Mouse (Mus musculus): ENCODE measurements around the gene Ppp1r13l. TPM values are rescaled to one million over a fixed set of nuclear protein-coding genes. Genes with fewer than 3 reads are reported as not detected.

Ppp1r13l gene
- polyA plus RNA-seq, 1 experiment from 2014 or later: 4.1 TPM

DNA sequence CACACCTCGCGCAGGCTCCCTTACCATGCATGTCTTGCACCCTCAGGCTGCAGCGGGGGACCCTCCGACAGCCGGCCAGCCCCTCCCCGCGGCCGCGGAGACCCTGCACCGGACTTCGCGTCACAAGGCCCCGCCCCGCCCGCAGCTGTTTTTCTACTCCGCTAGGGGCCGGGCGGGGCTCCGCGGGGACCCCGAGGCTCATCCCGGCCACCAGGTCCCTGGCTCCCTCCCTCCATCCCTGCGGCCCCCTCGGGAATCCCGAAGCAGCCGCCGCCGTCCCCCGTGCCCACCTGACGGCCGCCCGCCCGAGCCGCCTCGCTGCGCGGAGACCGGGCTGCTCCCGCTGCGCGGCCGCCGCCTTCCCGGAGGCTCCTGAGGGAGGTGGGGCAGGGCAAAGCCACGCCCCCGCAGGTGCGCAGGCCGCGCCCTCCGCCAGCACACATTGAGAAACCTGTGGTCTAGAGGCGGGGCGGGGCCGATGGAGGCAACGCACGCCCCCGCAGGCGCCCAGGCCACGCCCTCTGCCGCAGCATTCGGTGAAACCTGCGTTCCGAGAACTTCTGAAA, 44.3 kb downstream of the Ppp1r13l start, which contains the start of gene Klc3:
Gene Klc3 (minus strand): TSS at position 374 of the 566 bp plus-strand sequence.
- Histone ChIP-seq H3K4me1 (peaks cover 20% of the 10 kb centered on the region), H3K27ac (no peak within 1 kb of the TSS), H3K36me3 (ENCODE audit: poor library complexity, severe bottlenecking) (no peaks in the 10 kb centered on the region), H3K27me3 (peaks cover 76% of the 10 kb centered on the region), H3K9ac (peak within 1 kb of the TSS; percentile 65), H3K9me3 (replicated peaks) (peaks cover 9% of the 10 kb centered on the region), H3K4me2 (peak within 1 kb of the TSS; percentile 94), H3K4me3 (peak within 1 kb of the TSS; percentile 53)
- under 1% methylated on average over 49 of the region's 62 CpGs for WGBS
- no peak for ATAC-seq

DNA sequence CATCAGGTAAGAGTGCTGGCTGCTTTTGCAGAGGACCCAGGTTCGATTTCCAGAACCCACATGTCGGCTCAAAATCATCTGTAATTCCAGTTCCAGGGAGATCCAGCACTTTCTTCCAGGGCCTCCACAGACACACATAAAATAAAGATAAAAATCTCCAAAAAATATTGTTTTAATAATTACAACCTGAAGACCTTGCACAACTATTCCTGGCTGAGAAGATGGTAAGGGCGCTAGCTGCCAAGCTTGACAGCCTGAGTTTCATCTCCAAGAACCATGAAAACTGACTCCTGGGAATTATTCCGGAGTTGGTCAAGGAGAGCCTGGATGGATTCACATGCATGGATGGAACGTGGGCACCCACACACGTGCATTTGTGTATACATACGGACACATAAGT, 44.9 kb downstream of the Ppp1r13l start, which contains the start of gene Ckm:
Gene Ckm (plus strand): TSS at position 301 of the 400 bp plus-strand sequence.
- H3K4me2 ChIP-seq: peak within 1 kb of the TSS; percentile 94
- H3K27ac ChIP-seq: no peak within 1 kb of the TSS
- peak within 1 kb of the TSS; percentile 53 for H3K4me3 ChIP-seq
- H3K4me1 ChIP-seq: peaks cover 17% of the 10 kb centered on the region
- no peaks in the 10 kb centered on the region for H3K36me3 ChIP-seq (ENCODE audit: poor library complexity, severe bottlenecking)
- WGBS: 58% methylated on average over 7 of the region's 7 CpGs
- H3K9ac ChIP-seq: peak within 1 kb of the TSS; percentile 65
- peaks cover 9% of the 10 kb centered on the region for H3K9me3 ChIP-seq (replicated peaks)
- peaks cover 71% of the 10 kb centered on the region for H3K27me3 ChIP-seq
- no peak for ATAC-seq

DNA sequence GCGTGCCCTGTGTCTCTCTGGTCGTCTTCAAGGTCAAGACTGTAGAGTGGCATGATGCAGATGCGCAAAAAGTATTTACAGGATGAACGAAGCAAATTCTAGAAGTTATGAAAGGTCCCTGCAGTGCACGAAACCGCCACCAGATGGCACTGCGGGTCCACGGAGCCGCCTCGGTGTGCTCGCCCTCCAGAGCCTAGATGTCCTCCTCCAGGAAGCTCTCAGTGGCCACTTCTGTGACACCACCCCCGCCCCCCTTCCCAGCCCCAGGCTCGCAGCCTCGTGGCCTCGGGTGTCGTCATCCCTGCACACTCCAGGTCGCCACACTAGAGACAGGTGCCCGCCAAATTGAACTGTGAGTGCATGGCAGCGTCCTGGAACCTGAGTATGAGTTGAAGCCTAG, 45.9 kb downstream of the Ppp1r13l start:
- H3K27me3 ChIP-seq: peaks cover 63% of the 10 kb centered on the region
- WGBS: 3% methylated on average over 19 of the region's 19 CpGs

DNA sequence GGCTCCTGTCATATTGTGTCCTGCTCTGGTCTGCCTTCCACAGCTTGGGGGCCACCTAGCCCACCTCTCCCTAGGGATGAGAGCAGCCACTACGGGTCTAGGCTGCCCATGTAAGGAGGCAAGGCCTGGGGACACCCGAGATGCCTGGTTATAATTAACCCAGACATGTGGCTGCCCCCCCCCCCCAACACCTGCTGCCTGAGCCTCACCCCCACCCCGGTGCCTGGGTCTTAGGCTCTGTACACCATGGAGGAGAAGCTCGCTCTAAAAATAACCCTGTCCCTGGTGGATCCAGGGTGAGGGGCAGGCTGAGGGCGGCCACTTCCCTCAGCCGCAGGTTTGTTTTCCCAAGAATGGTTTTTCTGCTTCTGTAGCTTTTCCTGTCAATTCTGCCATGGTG, 50.2 kb downstream of the Ppp1r13l start:
- Histone ChIP-seq H3K4me3 (no peak overlapping the region), H3K27ac (no peak overlapping the region), H3K27me3 (peaks cover 24% of the 10 kb centered on the region), H3K4me1 (no peaks in the 10 kb centered on the region), H3K36me3 (ENCODE audit: poor library complexity, severe bottlenecking) (no peaks in the 10 kb centered on the region), H3K4me2 (no peak overlapping the region), H3K9ac (no peak overlapping the region), H3K9me3 (replicated peaks) (peaks cover 8% of the 10 kb centered on the region; the same call in 1 of the 2 replicates)
- 65% methylated on average over 6 of the region's 6 CpGs for WGBS
- no peak for ATAC-seq

More for the DNA sequence above, 45.9 kb downstream of the Ppp1r13l start:
- Histone ChIP-seq H3K9me3 (replicated peaks) (peaks cover 8% of the 10 kb centered on the region), H3K4me1 (peaks cover 10% of the 10 kb centered on the region), H3K9ac (no peak overlapping the region), H3K36me3 (ENCODE audit: poor library complexity, severe bottlenecking) (no peaks in the 10 kb centered on the region), H3K4me3 (no peak overlapping the region), H3K27ac (no peak overlapping the region), H3K4me2 (peak overlapping the region; percentile 33)
- ATAC-seq: peak; percentile 79

DNA sequence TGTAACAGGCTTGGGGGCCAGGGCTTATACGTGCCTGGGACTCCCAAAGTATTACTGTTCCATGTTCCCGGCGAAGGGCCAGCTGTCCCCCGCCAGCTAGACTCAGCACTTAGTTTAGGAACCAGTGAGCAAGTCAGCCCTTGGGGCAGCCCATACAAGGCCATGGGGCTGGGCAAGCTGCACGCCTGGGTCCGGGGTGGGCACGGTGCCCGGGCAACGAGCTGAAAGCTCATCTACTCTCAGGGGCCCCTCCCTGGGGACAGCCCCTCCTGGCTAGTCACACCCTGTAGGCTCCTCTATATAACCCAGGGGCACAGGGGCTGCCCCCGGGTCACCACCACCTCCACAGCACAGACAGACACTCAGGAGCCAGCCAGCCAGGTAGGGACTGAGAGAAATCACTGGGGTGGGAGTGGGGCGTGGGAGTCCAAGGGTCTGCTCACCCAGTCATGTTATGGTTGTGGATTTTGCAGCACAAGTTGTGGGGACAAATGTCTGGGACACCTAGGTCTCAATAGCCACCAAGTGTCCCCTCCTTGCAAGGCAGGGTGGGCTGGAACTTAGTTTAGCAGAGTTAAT, 51.3 kb downstream of the Ppp1r13l start:
- H3K36me3 ChIP-seq (ENCODE audit: poor library complexity, severe bottlenecking): no peaks in the 10 kb centered on the region
- H3K27ac ChIP-seq: no peak overlapping the region
- no peak overlapping the region for H3K4me3 ChIP-seq
- H3K9ac ChIP-seq: no peak overlapping the region
- no peak for ATAC-seq
- H3K4me2 ChIP-seq: no peak overlapping the region
- 78% methylated on average over 11 of the region's 11 CpGs for WGBS
- H3K9me3 ChIP-seq (replicated peaks): peaks cover 8% of the 10 kb centered on the region; the same call in 1 of the 2 replicates
- peaks cover 22% of the 10 kb centered on the region for H3K27me3 ChIP-seq
- H3K4me1 ChIP-seq: no peaks in the 10 kb centered on the region

DNA sequence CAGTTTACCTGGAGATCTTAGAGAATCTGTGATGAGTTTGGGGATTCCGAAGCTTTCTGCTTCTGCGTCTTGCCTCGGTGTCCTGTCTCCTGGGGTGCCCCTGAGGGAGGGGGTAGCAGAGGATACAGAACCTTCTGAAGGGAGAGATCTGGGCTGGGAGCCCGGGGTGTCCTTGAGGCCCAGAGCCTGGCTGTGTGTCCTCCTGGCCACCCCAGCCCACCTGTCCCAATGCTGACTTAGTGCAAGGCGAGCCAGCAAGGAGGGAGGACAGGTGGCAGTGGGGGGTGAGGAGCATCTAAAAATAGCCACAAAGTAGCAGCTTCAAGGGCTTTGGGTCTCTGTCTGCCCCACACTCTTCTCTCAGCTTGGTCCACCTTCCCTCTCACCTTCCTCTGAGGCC, 52.2 kb downstream of the Ppp1r13l start:
- Histone ChIP-seq H3K9ac (no peak overlapping the region), H3K4me1 (no peaks in the 10 kb centered on the region), H3K36me3 (ENCODE audit: poor library complexity, severe bottlenecking) (no peaks in the 10 kb centered on the region), H3K9me3 (replicated peaks) (peaks cover 8% of the 10 kb centered on the region; the same call in 1 of the 2 replicates), H3K27me3 (peaks cover 24% of the 10 kb centered on the region), H3K4me2 (no peak overlapping the region), H3K4me3 (no peak overlapping the region), H3K27ac (no peak overlapping the region)
- ATAC-seq: no peak
- WGBS: 73% methylated on average over 5 of the region's 5 CpGs

DNA sequence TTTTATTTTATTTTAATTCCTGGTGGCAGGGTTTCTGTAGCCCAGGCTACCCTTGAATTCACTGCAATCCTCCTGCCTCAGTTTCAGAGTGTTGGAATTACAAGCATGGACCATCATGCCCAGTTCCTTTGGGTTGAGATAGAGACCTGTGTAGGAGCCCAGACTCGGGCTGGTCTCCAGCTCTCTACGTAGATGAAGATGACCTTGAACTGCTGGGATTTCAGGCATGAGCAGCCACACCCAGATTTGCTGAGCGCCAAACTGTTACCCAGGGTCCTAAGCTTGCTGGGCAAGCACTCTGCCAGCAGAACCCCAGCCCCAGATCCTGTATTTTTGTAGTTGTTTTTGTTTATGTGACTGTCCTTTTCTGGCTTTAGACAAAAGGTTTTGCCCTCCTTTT, 54.0 kb downstream of the Ppp1r13l start:
- Histone ChIP-seq H3K9me3 (replicated peaks) (peaks cover 8% of the 10 kb centered on the region; the same call in 1 of the 2 replicates), H3K27me3 (peaks cover 38% of the 10 kb centered on the region), H3K36me3 (ENCODE audit: poor library complexity, severe bottlenecking) (no peaks in the 10 kb centered on the region), H3K4me2 (no peak overlapping the region), H3K4me3 (no peak overlapping the region), H3K4me1 (no peaks in the 10 kb centered on the region), H3K9ac (no peak overlapping the region), H3K27ac (no peak overlapping the region)
- no peak for ATAC-seq
- WGBS: 88% methylated on average over 3 of the region's 3 CpGs

DNA sequence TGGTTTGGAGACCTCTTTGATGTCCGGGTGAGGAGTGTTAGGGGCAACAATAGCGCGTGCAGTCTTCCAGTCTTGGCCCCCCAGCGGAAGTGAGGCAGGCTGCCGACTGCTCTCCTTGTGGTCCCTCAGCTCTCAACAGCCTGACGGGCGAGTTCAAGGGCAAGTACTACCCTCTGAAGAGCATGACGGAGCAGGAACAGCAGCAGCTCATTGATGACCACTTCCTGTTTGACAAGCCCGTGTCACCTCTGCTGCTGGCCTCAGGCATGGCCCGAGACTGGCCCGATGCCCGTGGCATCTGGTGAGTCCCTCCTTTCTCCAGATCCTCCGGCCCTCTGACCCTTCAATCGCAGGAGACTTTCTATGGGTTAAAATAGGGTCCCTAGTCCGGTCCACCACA, 57.0 kb downstream of the Ppp1r13l start:
- Histone ChIP-seq H3K36me3 (ENCODE audit: poor library complexity, severe bottlenecking) (no peaks in the 10 kb centered on the region), H3K9me3 (replicated peaks) (peaks cover 8% of the 10 kb centered on the region; the same call in 1 of the 2 replicates), H3K27me3 (peaks cover 62% of the 10 kb centered on the region), H3K4me2 (no peak overlapping the region), H3K27ac (no peak overlapping the region), H3K4me3 (no peak overlapping the region), H3K9ac (no peak overlapping the region), H3K4me1 (peaks cover 4% of the 10 kb centered on the region; the same call in 1 of the 2 replicates)
- ATAC-seq: no peak
- 83% methylated on average over 15 of the region's 15 CpGs for WGBS

DNA sequence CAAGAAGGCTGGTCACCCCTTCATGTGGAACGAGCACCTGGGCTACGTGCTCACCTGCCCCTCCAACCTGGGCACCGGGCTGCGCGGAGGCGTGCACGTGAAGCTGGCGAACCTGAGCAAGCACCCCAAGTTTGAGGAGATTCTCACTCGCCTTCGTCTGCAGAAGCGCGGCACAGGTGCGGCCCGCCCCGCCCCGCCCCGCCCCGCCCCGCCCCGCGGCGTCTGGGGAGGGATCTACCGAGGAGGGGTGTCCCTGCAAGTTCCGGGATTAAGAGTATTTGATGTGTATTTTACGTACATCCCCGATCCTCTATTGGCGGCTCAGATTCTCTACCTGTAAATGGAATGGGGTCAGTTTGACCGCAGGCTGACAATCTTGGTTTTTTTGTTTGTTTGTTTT, 60.6 kb downstream of the Ppp1r13l start:
- Histone ChIP-seq H3K36me3 (ENCODE audit: poor library complexity, severe bottlenecking) (peaks cover 4% of the 10 kb centered on the region), H3K9me3 (replicated peaks) (no peaks in the 10 kb centered on the region), H3K4me1 (peaks cover 4% of the 10 kb centered on the region; the same call in 1 of the 2 replicates), H3K4me2 (no peak overlapping the region), H3K27ac (no peak overlapping the region), H3K27me3 (peaks cover 72% of the 10 kb centered on the region), H3K4me3 (0 out of 2 replicates have a peak overlapping the region, but pooled peaks have one; percentile 3), H3K9ac (no peak overlapping the region)
- no peak for ATAC-seq
- 6% methylated on average over 28 of the region's 28 CpGs for WGBS

DNA sequence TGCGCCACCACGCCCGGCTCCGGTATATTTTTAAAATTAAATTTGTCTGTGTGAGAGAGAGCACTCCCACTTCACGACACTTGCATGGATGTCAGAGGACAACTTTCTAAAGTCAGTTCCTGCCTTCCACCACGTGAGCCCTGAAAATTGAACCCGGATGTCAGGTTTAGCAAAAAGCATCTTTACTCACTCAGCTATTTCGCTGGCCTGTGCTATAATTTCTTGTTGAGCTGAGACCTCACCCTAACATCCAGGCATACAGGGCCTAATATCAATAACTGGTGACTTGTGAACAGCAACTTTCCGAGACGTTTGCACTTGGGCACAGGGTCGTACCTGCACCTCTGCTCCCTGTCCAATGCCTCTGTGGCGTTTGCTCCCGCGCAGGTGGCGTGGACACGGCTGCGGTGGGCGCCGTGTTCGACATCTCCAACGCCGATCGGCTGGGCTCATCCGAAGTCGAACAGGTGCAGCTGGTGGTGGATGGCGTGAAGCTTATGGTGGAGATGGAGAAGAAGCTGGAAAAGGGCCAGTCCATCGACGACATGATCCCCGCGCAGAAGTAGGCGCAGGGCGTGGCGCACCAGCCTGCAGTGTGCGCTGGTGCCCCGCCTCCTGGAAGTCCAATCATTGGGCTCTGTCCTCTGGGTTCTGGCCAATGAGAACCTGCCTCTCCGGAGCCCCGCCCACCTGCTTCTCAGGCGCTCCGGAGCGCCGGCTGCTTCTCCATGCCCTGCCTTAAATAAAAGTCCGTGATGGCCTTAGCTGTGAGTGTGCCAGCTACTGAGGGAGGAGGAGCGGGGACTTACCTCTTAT, 61.5 kb downstream of the Ppp1r13l start:
- peak; percentile 97 for ATAC-seq
- H3K9ac ChIP-seq: peak overlapping the region; percentile 48; the same call in 1 of the 2 replicates

DNA sequence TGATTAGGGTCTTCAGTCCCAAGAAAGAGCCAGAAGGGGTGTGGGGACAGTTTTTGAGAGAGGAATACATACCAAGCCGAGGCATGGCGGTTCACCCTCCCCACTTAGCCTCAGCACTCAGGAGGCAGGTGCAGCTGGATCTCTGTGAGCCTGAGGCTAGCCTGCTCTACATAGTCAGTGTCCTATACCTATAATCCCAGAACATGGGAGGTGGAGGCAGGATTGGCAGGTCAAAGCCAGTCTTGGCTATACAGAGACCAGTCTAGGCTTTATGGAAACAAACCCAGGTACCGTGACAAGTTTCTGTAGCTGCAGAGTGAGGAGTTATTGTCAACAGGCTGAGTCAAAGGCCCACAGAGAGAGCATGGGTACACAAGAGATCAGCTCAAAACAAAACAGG, 63.5 kb downstream of the Ppp1r13l start:
- peaks cover 34% of the 10 kb centered on the region for H3K36me3 ChIP-seq (ENCODE audit: poor library complexity, severe bottlenecking)
- no peak overlapping the region for H3K9ac ChIP-seq
- H3K9me3 ChIP-seq (replicated peaks): no peaks in the 10 kb centered on the region
- 92% methylated on average over 3 of the region's 3 CpGs for WGBS
- H3K27me3 ChIP-seq: peaks cover 43% of the 10 kb centered on the region
- no peak for ATAC-seq
- no peak overlapping the region for H3K27ac ChIP-seq
- no peak overlapping the region for H3K4me2 ChIP-seq
- H3K4me3 ChIP-seq: no peak overlapping the region
- peaks cover 4% of the 10 kb centered on the region; the same call in 1 of the 2 replicates for H3K4me1 ChIP-seq

More for the DNA sequence above, 61.5 kb downstream of the Ppp1r13l start:
- H3K27ac ChIP-seq: no peak overlapping the region
- H3K36me3 ChIP-seq (ENCODE audit: poor library complexity, severe bottlenecking): peaks cover 14% of the 10 kb centered on the region
- H3K4me3 ChIP-seq: peak overlapping the region; percentile 42
- WGBS: 13% methylated on average over 43 of the region's 43 CpGs
- H3K4me2 ChIP-seq: peak overlapping the region; percentile 66
- peaks cover 4% of the 10 kb centered on the region; the same call in 1 of the 2 replicates for H3K4me1 ChIP-seq
- no peaks in the 10 kb centered on the region for H3K9me3 ChIP-seq (replicated peaks)
- peaks cover 63% of the 10 kb centered on the region for H3K27me3 ChIP-seq

DNA sequence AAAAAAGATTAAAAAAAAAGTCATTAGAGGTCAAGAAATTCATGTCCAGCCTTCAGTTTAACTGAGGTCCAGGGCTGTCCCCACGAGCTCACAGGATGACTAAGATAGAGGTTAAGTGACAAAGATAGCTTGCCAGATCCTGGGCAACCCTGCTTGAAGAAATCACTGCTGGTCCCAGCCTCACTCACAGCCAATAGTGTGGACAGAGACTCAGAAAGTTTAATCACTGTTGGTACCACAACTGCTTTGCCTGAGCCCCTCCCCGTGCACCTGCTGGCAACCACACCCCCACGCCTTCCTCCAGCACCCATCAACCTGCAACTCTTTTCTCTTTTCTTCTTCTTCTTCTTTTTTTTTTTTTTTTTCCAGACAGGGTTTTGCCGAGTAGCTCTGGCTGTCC, 64.5 kb downstream of the Ppp1r13l start:
- WGBS: 61% methylated on average over 4 of the region's 4 CpGs
- Histone ChIP-seq H3K36me3 (ENCODE audit: poor library complexity, severe bottlenecking) (peaks cover 44% of the 10 kb centered on the region), H3K4me3 (no peak overlapping the region), H3K9me3 (replicated peaks) (no peaks in the 10 kb centered on the region), H3K27me3 (peaks cover 33% of the 10 kb centered on the region), H3K4me2 (no peak overlapping the region), H3K9ac (no peak overlapping the region), H3K27ac (no peak overlapping the region), H3K4me1 (peaks cover 4% of the 10 kb centered on the region; the same call in 1 of the 2 replicates)
- no peak for ATAC-seq
